Mouse (Mus musculus) lung, postnatal 36 days (tissue): ENCODE measurements around the gene Mlst8.

Source experiments
- DNase-seq: peaks from one replicate; pipeline ENCODE4 v3.0.0; 2022; ENCODE audit warnings: mixed read lengths

The Mlst8 gene

DNA sequence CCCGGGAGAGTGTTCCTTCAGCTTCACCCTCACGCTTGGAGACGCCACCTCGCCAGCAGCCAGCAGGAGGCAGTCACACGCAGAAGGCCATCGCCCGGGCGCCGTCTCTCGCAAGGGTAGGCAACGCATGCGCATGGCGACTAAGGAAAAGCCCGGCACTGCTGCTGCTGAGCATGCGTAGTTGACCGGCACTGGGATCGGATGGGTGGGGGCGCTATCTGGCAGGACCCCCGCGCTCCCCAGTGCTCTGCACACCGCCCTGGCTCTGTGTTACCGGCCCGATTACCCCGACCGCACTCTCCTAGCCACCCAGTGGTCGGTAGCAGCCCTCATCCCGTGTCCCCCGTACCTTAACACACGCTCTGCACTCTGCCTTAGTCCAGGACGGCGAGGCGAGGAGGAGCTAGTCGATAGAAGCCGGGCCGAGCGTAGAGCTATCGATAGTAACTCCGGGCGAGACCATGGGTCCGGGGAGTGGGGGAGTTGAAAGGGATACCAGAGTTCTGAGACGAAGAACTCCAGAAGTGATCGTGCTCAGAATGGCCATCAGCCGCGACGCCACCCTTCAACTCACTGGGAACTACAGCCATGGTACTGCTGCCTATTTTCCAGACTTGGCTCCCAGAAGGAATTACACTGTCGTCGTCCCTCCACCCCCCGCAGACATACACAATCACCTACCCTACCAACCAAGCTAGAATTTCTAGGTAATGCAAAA, at the start of gene Mlst8:
Gene Mlst8, minus strand, starts transcription at position 416 of the 718 bp plus-strand sequence.
- peak; percentile 98 for DNase-seq

DNA sequence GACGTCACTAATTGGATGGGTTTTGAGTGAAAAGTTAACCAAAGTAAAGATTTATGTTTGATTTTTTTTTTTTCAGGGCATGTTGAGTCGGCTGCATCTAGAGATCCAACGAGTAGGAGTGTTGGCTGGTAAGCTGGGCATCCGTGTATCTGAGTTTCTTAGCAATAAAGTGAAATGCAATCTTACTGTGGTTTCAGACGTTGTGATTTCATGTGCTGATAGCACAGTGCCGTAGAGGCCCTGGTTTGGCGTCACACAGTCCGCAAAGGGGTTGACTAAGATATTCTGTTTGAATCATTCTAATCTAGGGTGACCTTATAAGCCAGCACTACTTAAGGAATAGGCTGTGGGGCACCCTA, 49.7 kb upstream of the Mlst8 start:
- DNase-seq: no peak

DNA sequence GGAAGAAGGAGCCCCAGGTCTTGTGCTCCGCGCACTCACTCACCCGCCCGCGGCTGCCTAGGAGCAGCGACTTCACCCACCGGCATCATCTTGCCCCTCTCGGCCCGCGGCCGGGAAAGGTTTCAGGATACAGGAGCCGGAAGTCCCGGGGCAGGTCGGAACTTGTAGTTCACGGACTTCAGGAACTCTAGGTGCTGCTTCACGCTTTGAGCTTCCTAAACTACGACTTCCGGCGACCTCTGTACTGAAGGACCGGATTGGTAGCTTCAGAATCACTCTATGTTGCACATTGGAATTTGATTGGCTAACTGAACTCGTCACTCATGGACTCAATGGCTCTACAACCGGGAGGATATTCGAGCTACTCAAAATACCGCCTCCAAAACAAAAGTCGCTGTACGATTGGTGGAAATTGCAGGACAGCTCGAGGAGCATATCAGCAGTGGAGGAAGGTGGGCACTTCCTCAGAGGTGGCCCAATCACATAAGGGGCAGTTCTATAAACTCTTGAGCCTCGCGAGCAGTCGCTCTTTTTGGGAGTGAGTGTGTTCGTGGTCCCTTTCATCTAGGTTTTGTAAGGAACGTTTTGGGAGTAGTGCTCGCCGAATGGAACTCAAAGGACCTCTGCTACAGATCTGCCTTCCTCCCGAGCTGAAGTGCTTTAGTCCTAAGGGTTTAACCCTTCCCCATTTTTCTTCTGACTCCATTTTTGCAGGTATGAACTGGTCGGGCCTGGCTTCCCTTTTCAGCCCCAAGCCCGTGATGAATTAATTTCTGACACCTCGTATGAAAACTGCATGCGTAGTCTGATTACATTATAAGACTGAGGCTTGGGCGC, 49.1 kb upstream of the Mlst8 start, which contains the start of gene Traf7:
Gene Traf7, minus strand, starts transcription at position 216 of the 837 bp plus-strand sequence.
- peak; percentile 99 for DNase-seq

DNA sequence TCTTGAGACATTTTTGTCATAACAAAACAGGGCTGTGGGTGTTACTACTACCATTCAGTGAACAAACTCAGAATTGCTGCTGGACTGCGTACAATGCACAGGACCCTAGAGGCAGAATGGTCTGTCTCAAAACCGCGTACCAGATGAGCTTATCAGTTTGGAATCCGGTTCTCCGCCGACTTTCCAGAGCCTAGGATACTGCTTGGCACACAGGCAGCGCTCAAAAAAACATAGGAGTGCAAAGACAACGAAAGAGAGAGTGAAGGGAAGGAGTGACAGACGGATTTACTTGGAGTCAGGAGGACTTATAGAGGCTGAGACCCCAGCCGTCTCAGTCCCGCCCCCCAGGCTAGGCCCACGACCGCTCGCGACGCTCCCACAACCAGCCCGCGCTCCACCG, 48.4 kb upstream of the Mlst8 start:
- peak; percentile 26 for DNase-seq

DNA sequence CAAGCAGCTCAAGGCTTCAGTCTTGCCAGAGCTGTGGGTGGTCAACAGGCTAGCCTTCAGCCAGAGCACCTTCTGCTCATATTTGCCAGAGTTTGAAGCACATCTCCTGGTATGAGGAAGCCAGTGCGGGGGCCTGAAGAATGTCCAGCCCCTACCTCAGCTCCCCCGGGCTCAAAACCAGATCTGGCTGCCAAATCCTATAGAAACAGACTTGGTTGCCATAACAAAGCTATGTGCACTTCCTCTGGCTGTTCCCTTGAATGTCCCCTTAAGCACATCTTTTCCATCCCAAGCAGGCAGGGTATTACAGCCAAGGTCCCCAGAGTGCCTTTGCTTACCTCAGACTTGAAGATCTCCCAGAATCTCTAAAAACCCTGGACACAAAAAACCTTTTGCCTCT, 45.9 kb upstream of the Mlst8 start:
- no peak for DNase-seq

DNA sequence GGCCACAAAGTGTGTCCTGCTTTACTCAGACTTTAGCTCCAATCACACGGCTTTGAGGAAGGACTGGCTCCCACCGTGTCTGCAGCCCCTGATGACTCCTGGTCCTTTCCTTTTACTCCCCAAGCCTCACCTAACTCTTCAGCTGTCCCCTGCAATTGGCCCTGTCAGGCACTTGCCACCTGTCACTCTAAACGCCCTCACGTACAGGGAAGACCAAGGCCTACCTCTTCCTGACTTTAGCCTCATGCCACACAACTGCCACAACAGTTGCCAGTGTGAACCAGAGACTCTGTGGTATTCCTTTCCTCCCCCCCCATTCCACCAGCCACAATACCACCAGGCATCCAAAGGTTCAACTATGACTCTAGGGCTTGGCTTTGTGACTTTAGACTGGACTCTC, 41.6 kb upstream of the Mlst8 start:
- no peak for DNase-seq

DNA sequence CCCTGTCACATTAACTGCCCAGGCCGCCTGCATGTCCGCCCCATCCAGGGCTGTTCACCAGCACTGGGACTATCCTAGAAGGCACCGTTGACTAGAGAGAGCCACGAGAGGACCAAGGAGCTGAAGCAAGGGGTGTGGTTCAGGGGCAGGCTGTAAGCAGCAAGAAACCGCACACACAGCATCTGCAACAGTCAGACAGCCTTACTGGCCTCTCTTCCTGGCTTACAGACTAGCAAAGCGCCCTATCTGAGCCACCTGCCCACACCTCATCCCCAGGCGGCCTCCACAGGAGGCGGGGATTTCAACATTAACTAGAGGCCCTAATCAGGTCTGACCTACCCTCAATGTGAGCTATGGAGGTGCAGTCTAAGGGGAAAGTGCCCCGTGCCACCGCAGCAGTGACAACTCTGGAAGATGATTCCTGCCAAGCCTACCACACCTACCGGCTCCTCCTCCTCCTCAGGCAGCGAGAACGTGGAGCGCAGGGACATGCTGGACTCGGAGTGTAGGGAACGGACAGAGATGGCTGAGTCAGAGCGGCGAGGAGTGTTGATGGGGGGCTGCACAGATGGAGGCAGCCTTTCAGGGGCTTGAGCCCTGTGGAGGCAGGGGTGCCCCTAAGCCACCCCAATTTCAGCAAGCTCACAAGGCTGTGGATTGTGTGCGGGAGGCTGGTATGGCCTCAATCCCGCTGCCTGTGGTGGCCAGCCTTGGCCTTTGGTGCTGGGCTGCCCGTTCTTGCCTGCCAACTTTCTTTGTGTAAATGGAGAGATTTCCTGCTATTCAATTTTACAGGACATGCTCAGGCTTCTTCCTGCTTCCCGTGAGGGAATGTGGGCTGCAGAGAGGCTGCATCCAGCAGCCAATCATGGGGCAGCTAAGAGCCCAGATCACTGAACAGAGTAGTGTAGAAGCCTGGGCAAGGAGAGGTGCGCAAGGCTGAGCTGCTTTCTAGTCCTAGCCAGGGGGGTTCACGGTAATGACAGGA, 35.7 kb upstream of the Mlst8 start:
- peak; percentile 73 for DNase-seq

DNA sequence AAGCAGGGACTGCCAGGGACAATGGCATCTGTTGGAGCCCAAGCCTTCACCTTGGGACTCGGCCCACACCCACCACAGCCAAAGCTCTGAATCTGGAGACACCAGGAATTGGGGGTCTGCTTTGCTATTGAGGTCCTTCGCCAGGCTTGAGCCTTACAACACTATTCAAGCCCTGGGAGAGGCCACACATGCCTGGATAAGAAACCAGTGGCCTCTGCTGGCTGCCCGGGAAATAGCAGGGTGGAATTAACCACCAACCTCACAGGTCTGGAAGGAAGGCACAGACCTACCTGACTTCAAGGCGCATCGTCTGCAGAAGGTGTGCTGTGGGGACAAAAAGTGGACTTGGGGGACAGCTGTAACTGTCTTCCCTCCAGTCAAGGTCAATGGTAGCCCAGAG, 34.7 kb upstream of the Mlst8 start:
- peak; percentile 83 for DNase-seq

DNA sequence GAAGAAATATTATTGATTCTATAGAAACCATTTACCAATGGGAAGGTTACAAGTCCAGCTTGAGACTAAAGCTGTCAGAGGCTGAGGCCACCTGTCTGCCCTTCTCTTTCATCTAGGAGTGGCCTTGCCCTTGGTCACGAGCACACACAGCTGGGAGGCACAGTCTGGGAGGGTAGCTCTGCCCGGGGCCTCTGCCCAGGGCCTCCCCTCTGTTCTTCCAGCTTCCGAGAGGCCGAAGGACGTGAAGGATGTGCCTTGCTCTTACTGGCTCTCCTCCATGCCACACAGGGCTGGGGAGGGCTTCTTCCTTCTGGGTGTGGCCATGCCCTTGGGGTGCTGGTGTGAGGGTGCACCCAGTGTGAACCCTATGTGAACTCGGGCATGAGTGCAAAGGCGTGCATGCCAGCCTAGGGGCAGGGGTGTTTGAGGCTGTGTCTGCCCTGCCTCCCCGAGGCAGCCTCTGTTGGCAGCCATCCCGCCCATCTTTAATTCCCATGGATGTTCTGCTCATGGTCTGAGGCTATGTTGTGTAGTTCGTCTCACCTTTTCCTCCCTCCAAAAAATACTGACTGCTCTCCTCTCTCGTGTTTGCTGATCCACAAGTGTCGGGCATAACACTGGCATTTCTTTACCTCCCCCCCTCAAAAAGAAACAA, 29.1 kb upstream of the Mlst8 start:
- no peak for DNase-seq

DNA sequence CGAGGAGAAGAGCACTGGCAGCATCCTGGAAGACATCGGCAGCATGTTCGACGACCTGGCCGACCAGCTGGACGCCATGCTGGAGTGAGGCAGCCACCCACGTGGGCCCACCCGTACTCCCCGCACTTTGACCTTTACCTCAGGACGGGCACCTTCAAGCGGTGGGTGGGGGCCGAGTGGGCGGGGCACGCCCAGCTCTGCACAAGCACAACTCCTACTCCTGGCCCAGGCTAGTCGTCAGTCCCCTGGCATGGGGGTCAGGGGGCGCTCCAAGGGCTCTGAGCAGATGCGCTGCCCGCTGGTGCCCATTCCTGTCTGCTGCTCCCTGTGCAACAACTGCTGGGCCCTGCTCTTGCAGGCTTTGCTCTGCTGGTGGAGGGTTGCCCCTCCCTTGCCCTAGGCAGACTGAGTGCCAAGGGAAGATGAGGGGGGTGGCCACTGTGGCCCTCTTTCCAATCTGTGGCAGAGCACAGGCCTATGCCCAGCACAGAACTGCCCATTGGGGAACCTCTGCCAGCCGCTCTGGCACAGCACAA, 28.3 kb upstream of the Mlst8 start:
- DNase-seq: no peak

DNA sequence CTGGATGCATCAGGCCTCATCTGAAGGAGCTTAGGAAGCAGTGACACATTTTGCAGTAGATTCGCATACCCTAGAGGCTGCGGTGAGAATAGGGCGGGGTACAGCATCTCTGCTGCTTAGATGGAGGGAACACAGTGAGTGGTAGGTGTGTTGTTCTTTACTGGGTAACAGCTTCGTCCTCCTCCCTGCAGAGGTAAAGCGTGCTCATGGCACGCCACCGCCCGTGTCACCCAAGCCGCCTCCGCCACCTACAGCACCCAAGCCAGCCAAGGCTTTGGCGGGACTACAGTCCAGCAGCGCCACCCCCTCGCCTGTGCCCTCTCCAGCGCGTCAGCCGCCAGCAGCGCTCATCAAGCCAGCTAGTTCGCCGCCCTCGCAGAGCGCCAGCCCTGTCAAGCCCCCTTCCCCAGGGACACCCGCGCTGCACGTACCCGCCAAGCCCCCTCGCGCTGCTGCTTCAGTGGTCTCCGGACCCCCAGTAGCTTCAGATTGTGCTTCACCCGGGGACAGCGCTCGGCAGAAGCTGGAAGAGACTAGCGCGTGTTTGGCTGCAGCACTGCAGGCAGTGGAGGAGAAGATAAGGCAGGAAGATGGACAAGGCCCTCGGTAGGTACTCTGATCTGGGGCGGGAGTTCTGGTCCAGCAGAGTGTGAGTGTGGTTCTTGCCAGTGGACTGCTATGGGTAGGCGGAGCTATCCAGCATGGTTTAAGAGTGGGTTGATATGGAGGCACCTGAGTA, 27.6 kb upstream of the Mlst8 start:
- DNase-seq: no peak

DNA sequence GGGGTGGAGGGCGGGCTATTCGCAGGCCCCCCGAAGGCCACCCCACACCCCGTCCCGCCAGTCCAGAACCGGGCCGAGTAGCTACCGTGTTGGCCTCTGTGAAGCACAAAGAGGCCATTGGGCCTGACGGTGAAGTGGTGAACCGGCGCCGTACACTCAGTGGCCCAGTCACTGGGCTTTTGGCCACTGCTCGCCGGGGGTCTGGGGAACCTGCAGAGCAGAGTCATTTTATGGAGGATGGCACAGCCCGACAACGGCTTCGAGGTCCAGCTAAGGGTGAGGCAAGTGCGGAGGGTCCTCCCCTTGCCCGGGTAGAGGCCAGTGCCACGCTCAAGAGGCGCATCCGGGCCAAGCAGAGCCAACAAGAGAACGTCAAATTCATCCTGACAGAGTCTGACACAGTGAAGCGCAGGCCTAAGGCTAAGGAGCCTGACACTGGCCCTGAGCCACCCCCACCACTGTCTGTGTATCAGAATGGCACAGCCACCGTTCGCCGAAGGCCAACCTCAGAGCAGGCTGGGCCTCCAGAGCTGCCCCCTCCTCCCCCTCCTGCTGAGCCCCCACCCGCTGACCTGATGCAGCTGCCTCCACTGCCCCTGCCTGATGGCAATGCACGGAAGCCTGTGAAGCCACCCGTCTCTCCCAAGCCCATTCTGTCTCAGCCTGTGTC, 26.5 kb upstream of the Mlst8 start:
- no peak for DNase-seq

DNA sequence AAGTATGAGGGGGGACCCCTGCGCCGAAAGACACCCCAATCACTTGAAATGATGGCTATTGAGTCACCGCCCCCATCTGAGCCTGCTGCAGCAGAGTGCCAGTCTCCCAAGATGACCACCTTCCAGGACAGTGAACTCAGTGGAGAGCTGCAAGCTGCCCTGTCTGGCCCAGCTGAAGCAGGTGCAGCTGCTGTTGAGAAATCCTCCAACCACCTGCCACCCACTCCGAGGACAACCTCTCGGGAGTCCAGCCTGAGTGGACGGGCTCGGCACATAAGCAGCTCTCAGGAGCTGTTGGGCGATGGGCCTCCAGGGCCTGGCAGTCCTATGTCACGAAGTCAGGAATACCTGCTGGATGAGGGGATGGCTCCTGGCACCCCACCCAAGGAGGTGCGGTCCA, 25.2 kb upstream of the Mlst8 start:
- DNase-seq: no peak

DNA sequence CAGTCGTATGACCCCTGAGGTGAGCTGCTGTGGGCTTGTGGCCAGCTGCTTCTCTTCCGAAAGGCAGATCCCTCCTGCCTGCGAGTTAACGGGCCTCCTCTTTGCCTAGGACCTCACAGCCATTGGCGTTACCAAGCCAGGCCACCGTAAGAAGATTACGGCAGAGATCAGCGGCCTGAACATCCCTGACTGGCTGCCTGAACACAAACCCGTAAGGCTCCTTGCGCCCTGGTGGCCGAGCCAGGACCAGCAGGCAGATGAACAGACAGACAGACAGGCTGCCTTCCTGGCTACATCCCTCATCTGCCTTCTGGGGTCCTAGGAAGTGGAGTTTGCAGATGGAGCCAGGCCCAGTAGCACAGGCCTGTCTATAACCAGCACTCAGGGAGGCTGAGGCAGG, 23.3 kb upstream of the Mlst8 start:
- no peak for DNase-seq

DNA sequence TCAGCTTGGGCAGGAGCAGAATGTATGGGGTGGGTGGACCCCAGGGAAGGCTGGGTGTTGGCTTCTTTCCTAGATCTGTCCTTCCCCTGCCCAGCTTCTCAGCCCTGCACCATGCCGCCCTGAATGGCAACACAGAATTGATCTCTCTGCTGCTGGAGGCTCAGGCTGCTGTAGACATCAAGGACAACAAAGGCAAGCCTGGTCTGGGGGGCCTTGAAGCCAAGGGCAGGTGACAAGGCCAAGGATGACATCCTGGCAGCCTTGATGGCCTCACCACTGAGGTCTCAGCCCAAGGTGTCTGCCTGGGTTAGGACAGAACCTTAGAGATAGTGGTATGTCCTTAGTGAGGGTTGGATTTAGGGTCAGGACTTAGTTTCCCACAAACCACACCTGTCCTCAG, 17.1 kb upstream of the Mlst8 start:
- DNase-seq: no peak

DNA sequence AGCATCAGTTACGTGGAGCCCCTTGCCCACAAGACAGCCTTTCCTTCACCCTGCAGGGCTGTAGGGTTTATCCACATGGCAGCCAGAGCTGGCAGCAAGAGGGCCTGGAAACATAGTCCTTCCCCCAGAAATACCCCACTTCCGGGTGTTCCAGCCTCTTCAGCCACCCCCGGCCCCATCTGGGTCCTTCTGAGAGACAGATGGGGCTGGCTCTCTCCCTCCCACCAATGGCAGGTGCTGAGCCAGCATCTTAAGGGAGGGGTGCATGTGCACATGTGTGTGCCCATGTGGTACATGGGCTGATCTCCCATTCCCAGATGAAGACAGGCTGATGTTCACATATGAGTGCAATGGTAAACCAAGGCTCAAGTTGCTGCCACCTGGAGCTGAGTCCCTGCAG, 16.6 kb upstream of the Mlst8 start:
- no peak for DNase-seq

DNA sequence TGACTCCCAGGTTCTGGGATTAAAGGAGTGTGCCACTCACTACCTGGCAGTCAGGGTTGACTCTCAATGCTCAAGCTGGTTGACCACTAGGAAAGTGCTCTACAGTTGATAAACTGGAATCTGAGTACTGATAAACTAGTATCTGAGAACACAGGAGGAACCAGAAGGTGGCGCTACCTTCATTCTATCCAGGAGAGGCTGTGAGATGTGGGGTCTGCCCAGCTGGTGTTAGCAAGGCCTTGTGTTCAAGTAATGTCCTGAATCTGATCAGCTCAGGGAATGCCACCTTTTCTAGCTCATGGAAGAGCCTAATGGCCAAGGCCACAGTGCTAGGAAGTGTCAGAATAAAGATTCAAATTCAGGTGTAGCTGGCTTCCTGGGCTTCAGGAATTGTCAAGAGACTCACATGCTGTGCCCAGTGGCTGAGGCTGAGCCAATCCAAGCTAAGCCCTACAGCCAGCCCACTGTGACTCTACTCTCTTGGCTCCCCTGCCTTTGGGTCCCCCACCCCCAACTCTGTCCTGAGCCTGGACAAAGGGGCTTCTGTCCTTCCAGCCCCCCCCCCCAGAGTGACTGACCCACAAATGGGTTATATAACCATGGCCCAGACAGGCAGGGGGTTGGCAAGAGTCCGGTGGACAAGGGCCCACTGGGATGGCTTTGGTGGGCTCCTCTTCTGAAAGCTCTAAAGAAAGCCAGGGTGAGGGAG, 15.9 kb upstream of the Mlst8 start:
- peak; percentile 81 for DNase-seq

DNA sequence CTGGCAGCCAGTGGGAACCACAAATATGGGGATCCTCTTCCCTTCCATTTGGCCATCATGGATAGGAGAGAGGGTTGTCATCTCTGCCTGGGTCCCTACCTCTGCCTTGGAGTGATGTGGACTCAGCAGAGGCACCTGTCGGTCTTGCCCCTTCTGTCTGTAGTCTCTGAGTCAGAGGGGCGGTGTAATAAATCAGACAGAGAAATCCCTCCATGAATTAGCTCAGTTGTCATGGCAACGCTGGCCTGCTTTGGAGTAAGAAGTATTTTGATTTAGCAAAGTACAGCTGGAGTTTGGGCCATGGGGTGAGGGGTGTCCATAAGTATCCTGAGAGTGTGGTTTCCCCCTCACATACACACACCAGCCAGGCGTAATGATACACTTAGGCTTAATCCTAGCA, 11.5 kb upstream of the Mlst8 start:
- no peak for DNase-seq

DNA sequence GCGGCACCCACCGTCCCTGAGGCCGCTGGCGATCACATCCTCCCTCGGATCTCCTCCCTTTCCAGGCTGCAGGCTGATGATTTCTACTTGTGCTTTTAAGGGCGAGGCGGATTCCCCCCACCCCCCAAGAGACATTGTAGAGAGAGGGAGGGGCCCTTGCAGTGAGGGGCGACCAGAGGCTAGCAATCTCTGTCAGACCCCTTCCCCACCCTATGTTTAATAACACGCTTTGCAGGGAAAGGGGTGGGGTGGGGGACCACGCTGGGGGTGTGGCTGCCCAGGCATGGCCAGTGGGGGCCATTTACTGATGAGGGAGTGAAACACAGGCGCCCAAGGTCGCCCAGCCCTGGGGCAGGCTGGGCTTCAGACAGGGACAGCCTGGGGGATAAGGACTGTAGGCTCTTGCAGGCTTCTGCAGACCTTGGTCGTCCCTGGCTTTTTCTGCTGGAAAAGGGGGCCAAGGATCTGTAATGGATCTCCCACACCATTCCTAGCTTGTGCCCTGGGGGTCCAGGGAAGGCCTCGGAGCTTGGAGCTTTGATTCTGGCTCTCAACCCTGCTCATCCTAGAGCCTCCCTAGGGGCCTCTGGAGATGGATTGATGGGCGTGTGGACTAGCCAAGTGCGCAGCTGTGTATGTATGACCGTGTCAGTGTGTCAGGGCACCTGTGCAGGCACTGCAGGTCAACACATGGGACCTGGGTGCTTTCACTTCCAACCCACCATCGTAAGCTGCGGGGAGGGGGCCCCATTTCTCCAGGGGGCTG, 10.6 kb upstream of the Mlst8 start:
- DNase-seq: no peak
